Mouse (Mus musculus) heart, adult 9 months (tissue): ENCODE data around the gene Tom1l2.

Source experiments
- DNase-seq, 2 experiments: peaks; one replicate each; pipeline ENCODE4 v3.0.0; 2022; ENCODE audit warnings: low spot score in 2 of 2

Gene Tom1l2

DNA sequence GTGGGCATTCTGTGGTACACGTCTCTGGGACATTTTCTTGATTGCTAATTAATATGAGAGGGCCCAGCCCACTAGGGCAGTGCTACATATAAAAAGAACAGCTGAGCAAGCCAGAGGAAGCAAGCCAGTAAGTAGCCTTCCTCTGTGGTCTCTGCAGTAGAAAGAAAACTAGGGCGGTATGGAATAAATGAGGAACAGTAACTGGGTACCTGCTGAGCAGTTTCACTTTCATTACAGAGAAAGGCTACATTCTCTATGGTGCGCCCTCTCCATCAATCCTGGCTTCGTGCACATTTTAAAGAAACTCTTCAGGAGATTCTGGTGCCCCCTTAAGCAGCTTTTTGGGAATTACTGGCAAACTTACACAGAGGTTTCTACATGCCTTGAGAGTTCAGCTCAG is 47.1 kb downstream of the Tom1l2 start:
- no peak for DNase-seq

DNA sequence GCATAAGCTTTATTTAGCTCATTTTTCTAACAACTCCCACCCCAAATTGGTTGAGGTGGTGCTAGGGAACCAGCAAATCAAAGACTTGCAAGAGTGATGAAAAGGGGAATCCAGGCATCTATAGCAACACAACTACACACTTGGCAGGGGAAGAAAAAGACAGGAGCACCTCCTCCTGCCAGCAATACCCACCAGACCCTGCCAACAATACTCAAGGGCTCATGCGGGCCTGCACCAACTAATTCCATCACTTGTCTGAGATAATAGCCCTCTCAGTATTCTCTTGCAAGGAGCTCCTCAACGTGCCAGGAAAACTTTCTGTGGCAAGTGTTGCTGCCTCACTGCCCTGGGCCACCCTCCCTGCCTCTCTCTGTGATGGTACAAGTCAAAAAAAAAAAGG is 49.2 kb downstream of the Tom1l2 start:
- DNase-seq, result no peak

DNA sequence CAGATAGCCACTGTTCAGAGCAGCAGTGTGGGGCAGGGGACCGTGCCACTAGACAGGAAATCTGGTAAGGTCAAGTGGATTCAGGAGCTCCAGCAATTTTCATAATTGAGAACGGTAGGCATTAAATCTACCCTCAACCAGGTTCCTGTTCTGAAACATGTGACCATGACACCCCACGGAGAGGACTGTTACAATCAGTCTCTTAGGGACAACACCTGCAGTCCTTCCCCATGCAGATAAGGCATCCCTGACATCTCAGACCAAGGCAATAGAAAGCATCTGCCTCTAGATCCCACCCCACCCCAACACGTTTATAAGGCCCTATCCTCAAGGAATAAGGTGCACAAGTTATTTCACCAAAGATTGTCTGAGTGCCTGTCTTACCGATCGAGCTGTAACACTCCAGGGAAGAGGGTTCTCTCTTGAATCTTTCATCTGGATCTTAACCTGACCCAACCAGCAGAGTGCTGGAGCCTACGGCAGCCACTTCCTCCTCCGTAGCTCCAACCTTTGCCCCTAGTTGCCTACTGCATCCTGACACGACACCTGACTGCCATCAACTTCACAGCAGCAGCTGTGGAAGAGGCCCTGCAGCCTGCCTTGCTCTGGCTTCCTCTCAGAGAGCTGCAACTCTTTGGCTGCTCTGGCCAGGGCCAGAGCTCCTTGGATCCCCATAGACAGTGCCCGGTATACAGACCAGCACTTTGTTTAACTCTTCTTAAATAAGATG is 50.2 kb downstream of the Tom1l2 start:
- no peak for DNase-seq

DNA sequence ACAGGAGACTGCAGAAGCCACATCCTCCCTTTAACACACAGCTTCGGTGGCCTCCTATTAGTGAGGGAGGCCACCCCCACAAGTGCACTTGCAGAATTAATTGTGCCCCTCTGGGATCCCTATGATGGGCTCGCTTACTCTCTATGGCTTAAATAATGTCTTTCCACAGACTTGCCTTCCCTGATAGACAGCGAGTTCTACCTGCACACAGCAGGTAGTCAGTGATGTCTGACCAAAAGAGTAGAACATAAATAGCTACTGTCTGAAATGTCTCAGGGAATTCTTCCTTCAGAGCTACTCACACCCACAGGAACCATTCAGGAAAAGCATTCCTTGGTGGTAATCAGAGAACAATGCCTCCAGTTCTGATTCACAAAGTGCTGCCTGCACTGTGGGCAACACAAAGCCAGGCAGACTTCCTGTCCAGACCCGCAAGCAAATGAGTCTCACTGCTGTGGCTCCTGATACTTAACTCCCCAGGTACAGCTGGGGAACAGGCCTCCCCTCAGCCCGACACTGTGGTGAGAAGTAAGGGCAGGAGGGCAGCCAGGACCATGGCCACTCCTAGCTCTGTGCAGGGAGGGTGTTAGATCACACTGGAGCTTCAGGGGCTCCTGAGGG is 51.0 kb downstream of the Tom1l2 start:
- DNase-seq, result peak in 1 of 2 experiments; percentile 36

DNA sequence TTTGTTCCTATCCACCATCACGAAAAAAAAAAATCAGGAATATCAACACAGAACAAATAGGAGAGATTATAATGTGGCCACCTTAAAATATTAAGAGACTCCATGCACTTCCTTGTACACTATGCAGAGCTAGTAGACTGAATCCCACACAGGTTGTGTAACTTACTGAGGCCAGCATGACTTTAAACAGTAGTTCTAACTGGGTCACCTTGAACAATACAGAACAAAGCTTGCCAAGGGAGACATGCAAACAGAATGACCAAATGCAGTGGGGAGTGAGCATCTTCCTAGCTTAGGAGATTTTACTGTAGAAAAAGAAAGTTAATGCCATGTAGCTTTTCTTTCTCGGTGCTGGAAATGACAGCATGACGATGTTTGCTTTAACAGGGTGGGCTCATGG is 52.4 kb downstream of the Tom1l2 start:
- DNase-seq, result no peak

DNA sequence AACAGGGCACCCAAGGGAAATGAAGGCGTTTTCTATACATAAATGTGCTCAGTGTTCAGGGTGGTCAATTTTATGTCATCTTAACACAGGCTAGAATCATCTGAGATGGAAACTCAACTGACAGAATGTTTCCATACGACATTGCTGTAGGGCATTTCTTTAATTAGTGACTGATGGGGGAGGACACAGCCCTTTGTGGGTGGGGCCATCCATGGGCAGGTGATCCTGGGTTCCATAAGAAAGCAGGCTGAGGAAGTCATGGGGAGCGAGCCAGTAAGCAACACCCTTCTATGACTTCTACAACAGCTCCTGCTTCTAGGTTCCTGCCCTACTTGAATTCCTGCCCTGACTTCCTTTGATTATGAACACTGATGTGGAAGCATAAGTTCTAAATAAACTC is 54.9 kb downstream of the Tom1l2 start:
- no peak for DNase-seq

DNA sequence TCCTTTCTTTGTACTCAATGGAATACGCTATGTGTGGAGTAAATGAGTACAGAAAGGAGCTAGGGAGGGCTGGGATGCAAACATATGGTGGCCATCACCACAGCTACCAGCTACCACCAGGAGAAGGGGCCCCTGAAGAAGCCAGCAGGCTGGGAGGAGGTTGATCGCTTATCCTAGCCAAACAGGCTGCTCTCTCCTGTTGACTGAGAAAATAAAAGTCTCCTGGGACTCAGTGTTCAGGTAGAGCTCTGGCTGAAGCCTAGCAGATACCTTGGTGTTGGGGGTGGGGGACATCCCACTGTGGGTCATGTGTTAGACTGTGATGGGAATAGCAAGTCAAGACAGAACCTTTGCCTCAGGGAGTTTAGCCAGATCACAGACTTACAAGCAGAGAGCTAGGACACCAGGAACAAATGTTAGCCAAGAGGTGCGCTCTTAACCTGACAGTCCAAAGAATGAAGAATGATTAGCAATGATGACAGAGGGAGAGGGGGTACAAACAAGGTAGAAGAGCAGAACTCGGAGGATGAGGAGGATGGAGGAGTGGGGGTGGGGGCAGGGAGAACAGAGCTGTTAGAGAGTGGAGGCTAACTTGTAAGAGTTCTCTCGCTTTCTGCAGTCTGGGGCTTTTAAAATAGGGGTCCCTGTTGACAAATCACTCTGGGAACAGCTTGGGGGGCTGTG is 57.9 kb downstream of the Tom1l2 start:
- DNase-seq, result no peak

DNA sequence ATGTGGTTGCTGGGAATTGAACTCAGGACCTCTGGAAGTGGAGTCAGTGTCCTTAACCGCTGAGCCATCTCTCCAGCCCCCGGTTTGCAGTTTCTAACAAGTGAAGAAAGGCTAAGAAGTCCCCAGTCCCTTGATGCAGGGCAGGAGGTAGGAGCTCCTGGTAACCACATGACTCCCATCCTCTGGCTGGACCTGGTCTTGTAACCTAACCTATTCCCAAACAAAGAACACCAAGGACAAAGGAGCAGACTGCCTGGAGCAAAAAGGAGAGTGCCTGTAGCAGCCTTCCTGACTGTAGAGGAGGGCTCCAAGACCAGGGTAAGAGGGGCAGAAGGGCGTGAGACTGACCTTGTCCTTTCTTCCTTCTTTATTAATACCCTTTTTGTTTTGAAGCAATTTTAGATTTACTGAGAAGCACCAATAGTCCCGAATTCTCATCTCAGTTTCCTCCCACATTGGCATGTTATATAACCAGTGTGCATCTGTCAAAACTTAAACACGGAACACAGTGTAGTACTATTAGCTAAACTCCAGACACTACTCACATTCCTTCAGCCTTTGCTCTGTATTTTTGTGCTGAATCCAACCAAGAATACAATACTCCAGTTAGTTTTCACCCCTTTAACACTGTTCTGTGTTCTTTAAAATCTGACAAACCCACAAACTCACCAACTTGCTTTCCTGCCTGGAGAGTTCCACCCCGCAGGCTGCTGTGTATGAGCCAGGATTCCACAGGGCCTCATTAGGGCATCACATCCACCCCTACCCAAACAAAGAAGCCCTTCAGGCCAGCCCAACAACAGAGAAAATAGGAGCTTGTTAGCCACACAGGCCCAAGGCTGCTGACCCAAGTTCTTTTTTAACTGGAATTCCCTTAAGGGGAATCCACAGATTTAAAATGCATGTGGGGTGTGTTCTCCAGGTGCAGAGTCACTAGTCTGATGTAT is 58.7 kb downstream of the Tom1l2 start:
- no peak for DNase-seq

DNA sequence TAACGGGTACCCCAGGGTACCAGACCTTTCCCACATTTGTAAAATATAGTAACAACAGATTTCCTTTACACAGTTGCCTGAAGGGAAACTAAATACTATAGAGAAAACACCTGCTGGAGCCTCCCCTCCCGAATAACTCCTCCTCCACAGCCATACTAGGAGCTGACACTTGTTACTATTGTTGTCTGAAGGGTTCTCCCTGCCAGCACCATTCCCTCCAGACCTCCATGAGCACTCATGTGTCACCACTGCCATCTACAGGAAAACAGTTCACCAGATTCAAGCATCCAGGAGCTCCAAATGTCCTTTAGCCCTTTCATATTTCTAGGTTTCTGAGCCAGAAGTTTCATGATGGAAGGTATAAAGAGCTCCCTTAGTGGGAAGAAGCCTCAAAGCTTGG is 60.0 kb downstream of the Tom1l2 start:
- DNase-seq, result peak; percentile 49 to 72

DNA sequence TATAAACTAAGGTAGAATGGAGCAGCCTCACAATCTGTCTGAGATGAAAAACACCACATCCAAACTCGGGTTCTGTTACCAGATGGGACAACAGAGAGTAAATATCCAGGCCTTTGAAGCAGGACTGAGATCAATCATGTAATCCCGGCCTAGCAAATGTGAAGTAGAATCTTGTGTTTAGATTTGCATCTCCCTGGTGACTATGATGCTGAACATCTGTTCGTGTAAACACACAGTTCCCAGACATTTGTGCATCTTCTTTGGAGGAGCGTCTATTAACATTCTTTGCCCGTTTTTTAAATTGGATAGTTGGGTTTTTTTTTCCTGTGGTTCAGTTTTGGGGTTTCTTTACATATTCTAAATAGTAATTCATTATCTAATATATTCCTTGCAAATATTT is 63.7 kb downstream of the Tom1l2 start:
- no peak for DNase-seq

DNA sequence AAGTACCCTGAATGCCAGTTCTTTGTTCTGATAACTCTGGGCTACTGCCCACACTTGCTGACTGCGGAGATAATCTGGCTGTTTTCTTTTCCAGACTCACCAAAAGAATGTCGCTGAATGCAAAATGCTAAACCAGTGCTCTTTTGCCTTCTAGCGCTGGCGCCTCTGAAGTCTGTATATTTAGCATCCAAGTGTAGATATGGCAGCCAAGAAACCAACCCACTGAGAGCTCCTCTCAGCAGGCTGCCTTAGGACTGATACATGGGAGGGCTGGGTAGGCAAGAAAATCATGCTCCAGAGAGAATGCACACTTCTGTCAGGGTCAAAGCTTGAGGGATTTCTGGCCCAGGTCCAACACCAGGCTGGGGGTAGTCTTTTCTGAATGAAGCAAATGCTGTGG is 66.4 kb downstream of the Tom1l2 start:
- no peak for DNase-seq

DNA sequence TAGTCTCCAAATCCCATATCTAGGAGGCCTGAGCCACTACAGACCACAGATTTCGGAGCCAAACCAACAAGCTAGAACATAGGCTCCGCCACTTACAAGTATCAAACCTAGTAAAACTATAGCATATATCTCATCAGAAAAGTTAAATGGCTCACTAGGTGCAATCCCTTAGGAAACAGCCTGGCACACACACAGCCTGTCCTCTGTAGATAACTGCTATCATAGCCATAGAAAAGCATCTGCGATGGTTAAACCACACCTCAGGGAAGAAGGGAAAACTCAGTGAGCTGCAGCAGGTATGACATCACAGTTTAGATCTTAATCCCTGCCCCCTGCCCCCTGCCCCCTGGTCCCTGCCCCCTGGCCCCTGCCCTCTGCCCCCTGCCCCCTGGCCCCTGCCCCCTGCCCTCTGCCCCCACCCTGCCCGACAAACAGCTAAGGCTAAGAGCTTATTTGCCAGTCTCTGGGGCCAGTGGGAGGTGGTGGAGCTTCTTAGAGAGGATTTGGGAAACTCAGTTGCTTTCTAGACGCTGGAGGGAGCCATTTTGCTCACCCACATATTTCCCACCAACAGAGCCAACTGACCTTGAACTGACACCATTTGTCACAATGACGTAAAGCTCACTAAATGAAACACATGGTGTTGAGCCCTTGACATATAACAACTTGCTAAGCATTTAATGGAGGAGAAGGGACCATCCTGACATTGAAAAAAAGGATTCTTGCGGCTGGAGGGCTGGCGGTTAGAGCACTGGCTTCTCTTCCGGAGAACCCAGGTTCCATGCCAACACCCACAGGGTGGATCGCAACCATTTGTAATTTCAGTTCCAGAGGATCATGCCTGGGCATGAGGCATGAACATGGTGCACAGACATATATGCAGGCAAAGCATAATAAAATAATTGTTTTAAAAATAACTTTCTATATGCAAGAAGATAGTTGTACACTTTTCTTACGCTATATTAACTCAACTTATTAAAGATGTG is 72.0 kb downstream of the Tom1l2 start:
- DNase-seq, result no peak

DNA sequence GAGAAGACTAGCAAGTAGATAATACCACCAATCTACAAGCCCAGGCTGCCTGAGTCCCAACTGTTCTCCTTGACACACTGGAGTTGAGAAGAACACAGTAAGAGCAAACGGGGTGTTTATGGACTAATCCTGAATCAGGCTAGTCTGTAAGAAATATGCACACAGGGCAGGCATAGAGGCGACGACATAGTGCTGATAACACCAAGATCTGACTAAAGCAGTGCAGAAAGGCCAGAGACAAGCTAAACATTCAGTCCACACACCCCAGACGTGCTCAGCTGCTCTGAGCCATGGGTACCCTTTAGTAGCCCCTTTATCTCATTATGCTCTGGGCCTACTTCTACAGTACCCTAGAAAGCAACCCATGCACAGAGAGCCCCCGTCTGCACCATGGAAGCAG is 73.2 kb downstream of the Tom1l2 start:
- no peak for DNase-seq

DNA sequence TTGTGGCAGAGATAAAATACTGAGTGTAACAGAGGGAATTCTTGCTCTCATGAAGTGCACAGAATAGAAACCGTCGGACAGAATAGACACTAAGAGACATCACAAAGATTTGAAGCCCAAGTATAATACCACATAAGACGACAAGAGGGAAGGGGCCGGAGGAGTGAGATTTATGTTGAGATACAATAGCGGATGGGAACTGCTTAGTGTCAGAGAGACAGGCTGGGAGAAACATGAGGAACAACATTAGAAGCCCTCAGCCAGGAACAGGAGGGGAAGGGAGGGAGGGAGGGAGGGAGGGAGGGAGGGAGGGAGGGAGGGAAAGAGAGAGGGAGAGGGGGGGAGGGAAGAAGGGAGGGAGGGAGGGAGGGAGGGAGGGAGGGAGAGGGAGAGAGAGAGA is 74.9 kb downstream of the Tom1l2 start:
- no peak for DNase-seq

DNA sequence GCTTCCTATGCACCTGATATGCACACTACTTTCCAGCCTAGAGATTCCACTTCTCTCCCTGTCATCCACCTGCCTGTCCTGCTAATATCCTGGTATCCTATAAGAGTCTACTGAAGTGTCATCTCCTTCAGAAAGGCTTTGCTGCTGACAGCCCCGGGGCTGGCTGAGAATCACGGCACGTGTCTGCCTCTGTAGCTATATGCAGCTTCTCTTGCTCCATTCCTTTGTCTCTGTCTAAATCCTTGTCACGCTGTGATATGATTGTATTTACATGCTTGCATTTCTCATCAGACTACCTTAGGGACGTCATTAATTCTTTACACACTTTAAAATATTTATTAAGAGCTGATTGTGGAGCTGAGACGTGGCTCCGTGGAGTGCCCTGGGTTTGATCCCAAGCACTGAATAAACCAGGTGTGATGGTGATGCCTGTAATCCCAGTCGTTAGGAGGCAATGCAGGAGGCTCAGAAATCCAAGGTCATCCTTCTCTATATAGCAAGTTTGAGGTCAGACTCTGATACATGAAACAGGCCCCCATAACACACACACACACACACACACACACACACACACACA is 75.5 kb downstream of the Tom1l2 start:
- DNase-seq, result no peak

DNA sequence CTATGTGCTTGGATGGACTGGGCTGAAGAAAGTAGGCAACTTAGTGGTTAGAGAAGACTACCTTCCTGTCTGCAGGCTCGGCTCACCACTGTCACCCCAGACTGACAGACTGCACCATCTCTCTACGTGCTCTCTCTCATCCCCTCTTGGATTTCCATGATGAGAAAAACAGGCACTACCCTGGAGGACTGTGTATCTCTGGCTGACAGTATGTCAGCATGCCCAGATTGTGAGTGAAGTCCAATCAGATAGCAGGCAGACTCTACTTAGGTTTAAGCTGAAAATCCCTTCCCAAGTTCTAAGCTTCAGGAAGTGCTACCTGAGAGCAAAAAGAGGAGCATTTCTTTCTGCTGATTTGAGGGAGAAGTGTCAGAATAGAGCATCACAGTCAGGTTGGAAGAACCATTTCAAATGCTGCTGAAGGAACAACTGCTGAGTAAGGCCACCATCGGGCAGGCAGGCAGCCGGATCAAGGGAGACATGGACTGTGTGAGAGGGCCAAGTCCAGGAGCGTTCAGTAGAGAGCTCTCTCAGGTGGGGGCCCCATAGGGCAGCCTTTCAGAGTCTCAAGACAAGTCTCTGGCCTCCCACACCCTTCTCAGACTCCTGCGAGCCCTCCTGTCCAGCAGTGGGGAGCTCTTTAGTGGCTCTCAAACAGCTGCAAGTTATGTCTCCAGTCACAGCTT is 76.2 kb downstream of the Tom1l2 start:
- no peak for DNase-seq

DNA sequence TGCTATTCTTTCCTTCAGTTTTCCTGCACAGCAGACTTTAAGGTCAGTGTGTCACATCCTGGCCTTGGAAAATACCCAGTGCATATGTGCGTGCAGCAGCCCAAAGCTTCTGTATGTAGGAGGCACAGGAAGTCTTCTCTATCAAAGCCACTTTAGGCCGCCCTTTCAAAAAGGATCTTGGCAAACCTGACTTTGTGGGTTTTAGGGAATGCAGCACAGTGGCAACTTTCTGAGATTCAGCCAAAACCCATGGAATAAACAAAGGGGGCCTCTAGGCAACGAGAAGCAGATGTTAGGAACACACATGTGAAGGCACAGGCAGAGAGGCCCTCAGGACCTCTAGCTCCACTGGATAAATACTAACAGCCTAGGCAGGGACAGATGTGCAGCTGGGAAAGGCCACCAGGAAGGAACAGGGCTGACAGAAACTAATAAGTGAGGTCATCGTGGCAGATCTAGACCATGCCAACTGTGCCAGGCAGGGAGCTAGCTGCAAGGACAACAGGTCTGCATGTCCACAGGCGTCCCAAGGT is 79.4 kb downstream of the Tom1l2 start:
- DNase-seq, result no peak

DNA sequence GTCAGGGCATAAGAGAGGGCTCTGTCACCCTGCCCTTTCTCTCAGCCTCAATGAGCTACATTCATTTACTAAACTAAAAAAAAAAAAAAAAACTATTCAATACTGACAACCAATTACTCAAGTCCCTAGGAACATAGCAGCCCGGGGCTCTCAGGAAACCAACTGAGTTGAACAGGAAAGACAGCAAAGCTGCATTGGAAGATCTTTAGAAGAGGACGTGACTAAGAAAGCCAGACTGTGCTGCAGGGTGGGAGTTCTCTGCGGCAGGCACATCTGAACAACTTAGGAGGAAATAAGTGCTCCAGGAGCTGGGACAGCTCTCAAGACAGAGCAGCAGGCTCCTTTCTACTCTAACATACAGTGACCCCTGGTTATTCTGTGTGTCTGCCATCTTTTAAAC is 84.1 kb downstream of the Tom1l2 start:
- DNase-seq, result no peak

DNA sequence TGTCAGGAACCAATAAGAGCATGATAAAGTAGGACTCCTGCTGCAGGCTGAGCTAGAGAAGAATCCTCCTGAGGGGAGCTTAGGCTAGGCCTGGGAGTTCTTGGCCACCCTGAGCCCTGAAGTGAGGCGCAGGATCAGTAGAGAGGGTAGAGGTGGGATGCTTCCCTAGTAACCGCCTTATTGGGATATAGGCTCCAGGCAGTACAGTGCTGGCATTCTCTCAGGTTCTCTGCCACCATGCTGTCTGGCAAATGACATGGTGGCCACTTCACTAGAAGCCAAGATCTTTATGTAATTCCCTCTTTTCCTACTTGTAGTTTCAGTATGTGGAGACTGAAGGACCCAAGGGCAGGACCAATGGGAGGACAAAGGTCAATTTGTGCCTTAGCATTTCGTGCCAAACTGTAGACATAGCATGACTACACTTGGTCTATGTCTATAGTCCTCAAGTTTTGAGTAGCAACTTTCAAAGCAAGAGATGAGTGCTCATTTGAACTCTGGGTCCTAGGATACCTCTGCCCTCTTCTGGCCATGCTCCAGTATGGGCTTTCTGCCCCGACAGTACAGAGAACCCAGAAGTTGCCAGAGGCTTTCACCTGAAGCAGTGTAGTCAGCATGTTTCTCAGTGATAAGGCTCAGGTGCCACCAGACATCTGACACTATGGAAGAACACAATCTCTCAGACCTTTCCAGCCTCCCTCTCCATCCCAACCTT is 87.3 kb downstream of the Tom1l2 start:
- no peak for DNase-seq
